Mouse (Mus musculus) embryonic facial prominence, embryonic 13.5 days (tissue): ENCODE measurements around the gene Golm1. TPM values are rescaled to one million over a fixed set of nuclear protein-coding genes. Genes with fewer than 3 reads are reported as not detected.

Experiments used
- ATAC-seq: fragments of 200-750 bp; cut with Nextera tagmentation; 2 replicates; pipeline ENCODE4 v1.8.0; 2017; ENCODE audit warnings: low read depth; ENCODE audit not compliant: insufficient number of reproducible peaks, insufficient read depth, low FRiP score, low TSS enrichment
- H3K27ac ChIP-seq: fragments of 300-500 bp; sonication (generic); 2 replicates; pipeline ENCODE4 v1.5.1; 2015; ENCODE audit warnings: moderate library complexity, mild to moderate bottlenecking, inconsistent platforms
- H3K27me3 ChIP-seq: fragments of 300-500 bp; sonication (generic); 2 replicates; pipeline ENCODE4 v1.6.1; 2015; ENCODE audit warnings: mild to moderate bottlenecking, inconsistent platforms
- H3K36me3 ChIP-seq: fragments of 300-500 bp; sonication (generic); 2 replicates; pipeline ENCODE4 v1.6.1; 2015; ENCODE audit warnings: mild to moderate bottlenecking, inconsistent platforms
- H3K4me1 ChIP-seq: fragments of 300-500 bp; sonication (generic); 2 replicates; pipeline ENCODE4 v1.6.1; 2015; ENCODE audit warnings: inconsistent platforms
- H3K4me2 ChIP-seq: fragments of 300-500 bp; sonication (generic); 2 replicates; pipeline ENCODE4 v1.6.1; 2015; ENCODE audit warnings: moderate library complexity, mild to moderate bottlenecking, inconsistent platforms
- H3K4me3 ChIP-seq: fragments of 300-500 bp; sonication (generic); 2 replicates; pipeline ENCODE4 v1.5.1; 2015; ENCODE audit warnings: mild to moderate bottlenecking, inconsistent platforms
- H3K9ac ChIP-seq: fragments of 300-500 bp; sonication (generic); 2 replicates; pipeline ENCODE4 v1.6.1; 2015; ENCODE audit warnings: mild to moderate bottlenecking, inconsistent platforms
- H3K9me3 ChIP-seq: fragments of 300-500 bp; sonication (generic); 2 replicates; pipeline ENCODE4 v1.6.1; 2016; ENCODE audit warnings: inconsistent platforms
- WGBS: fragments of 180-500 bp; shearing (Covaris S2); methylation state at CpG from one replicate; pipeline ENCODE4 v1.1.7; 2015; ENCODE audit warnings: mixed read lengths; 5-methylcytosine and 5-hydroxymethylcytosine counted together
- polyA plus RNA-seq: library from polyadenylated mRNA; unstranded; fragments of >200 nt; fragmentation: Nextera tagmentation; extraction: Ambion mirVana; gene quantifications from 2 replicates; pipeline ENCODE4 v1.2.1, GENCODE M21; 2015

Golm1 gene
- polyA plus RNA-seq, 1 experiment from 2014 or later, result 44.7 TPM

DNA sequence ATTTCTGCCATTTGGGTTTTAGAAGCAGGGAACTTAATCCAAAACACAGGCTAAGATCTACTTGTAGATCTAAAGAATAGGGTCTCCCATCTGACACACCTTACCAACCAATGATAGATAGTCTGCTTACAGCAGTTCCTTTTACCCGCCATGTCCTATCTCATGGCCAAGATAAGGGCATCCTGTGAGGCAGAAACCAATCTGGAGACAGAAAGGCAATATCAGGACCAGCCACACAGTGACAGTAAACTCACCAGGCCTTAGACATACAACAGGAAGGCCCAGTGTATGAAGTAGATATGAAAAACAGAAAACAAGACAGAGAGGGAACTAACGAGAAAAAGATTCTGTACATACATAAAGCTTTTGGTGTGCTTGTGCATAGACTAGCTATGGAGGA is 32.8 kb downstream of the Golm1 start:
- H3K4me3 ChIP-seq, result no peak overlapping the region
- no peak overlapping the region for H3K9ac ChIP-seq
- no peak overlapping the region for H3K27ac ChIP-seq
- H3K9me3 ChIP-seq, result no peaks in the 10 kb centered on the region
- H3K27me3 ChIP-seq, result no peaks in the 10 kb centered on the region
- H3K4me1 ChIP-seq, result peaks cover 9% of the 10 kb centered on the region; the same call in 1 of the 2 replicates
- H3K36me3 ChIP-seq, result peaks cover 56% of the 10 kb centered on the region
- no peak overlapping the region for H3K4me2 ChIP-seq
- ATAC-seq, result no peak
- WGBS, result 89% methylated on average over 2 of the region's 2 CpGs

GRCm38 (mm10) chr13:59640178-59640440 is 35.5 kb downstream of the Golm1 start:
- no peak overlapping the region for H3K4me3 ChIP-seq
- no peak overlapping the region for H3K9ac ChIP-seq
- peak; percentile 15; the same call in 1 of the 2 replicates for ATAC-seq
- H3K4me1 ChIP-seq, result no peaks in the 10 kb centered on the region
- H3K9me3 ChIP-seq, result no peaks in the 10 kb centered on the region
- peaks cover 65% of the 10 kb centered on the region for H3K36me3 ChIP-seq
- 88% methylated on average over 6 of the region's 6 CpGs for WGBS
- H3K27me3 ChIP-seq, result no peaks in the 10 kb centered on the region
- H3K27ac ChIP-seq, result no peak overlapping the region
- no peak overlapping the region for H3K4me2 ChIP-seq

DNA sequence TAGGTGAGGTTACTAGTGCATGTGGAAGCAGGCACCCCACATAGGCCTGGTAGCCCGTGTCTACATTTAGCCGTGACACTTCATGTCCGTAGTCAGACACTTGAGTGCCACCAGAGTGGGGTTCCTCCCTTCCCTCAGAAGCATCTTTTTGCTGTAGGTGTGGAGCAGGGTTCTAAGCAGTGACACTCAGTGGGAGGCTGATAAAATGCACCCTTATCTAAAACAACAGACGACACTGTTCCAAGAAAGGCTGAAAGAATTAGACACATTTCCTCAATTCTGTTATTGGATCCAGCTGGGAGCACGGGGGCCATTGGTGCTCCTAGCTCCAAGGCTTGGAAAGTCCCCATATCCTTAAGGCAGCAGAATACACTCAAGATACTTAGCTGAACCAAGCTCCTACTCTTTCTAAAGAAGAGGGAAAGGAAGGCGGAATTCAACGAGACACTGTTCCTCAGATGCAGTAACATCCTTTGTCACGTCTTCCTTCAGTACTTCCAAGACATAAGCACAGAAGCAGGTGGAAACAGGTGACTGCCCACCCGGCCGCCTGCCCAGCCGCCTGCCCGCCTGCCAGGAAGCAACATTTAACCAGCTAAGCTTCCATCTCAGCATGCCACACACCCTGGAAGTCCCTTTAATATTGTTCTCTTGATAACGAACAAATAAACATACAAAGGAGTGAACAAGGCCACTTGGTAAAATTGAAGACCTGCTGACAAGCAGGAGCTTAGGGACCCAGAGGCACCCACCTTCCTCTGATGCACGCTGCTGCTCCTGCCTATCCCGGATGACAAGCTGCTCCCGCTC is 36.0 kb downstream of the Golm1 start:
- Histone ChIP-seq H3K9me3 (no peaks in the 10 kb centered on the region), H3K9ac (no peak overlapping the region), H3K4me3 (no peak overlapping the region), H3K4me1 (no peaks in the 10 kb centered on the region), H3K4me2 (no peak overlapping the region), H3K27me3 (no peaks in the 10 kb centered on the region), H3K27ac (no peak overlapping the region), H3K36me3 (peaks cover 65% of the 10 kb centered on the region)
- no peak for ATAC-seq
- WGBS, result 82% methylated on average over 16 of the region's 16 CpGs

DNA sequence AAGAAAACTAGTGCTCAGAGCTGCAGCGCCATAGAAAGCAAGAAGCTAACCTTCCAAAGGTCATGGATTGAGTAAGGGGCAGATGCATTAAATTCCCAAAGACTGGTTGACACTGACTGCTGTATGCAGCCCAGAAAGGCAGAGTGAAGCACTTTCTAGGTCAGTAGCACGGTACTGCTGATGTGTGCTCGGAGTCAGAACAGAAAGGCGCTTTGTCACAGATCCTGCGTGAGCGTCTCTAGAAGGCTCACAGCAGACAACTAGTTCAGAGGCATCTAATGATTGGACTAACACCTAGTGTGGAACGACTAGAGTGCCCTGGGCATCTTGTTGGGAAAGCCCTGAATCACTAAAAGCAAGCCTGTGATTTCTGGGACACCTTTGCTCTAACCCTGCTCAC is 37.8 kb downstream of the Golm1 start:
- ATAC-seq, result no peak
- 89% methylated on average over 7 of the region's 7 CpGs for WGBS
- peaks cover 81% of the 10 kb centered on the region for H3K36me3 ChIP-seq

GRCm38 (mm10) chr13:59634637-59635036 is 41.0 kb downstream of the Golm1 start:
- 76% methylated on average over 5 of the region's 5 CpGs for WGBS
- H3K4me3 ChIP-seq, result no peak overlapping the region
- H3K27me3 ChIP-seq, result no peaks in the 10 kb centered on the region
- no peak for ATAC-seq
- H3K4me2 ChIP-seq, result no peak overlapping the region
- H3K9me3 ChIP-seq, result no peaks in the 10 kb centered on the region
- no peak overlapping the region for H3K9ac ChIP-seq
- no peaks in the 10 kb centered on the region for H3K4me1 ChIP-seq
- peaks cover 94% of the 10 kb centered on the region for H3K36me3 ChIP-seq
- H3K27ac ChIP-seq, result no peak overlapping the region

More for the DNA sequence above, 37.8 kb downstream of the Golm1 start:
- H3K4me1 ChIP-seq, result no peaks in the 10 kb centered on the region
- no peak overlapping the region for H3K27ac ChIP-seq
- H3K4me3 ChIP-seq, result no peak overlapping the region
- H3K9ac ChIP-seq, result no peak overlapping the region
- H3K9me3 ChIP-seq, result no peaks in the 10 kb centered on the region
- H3K4me2 ChIP-seq, result no peak overlapping the region
- no peaks in the 10 kb centered on the region for H3K27me3 ChIP-seq

DNA sequence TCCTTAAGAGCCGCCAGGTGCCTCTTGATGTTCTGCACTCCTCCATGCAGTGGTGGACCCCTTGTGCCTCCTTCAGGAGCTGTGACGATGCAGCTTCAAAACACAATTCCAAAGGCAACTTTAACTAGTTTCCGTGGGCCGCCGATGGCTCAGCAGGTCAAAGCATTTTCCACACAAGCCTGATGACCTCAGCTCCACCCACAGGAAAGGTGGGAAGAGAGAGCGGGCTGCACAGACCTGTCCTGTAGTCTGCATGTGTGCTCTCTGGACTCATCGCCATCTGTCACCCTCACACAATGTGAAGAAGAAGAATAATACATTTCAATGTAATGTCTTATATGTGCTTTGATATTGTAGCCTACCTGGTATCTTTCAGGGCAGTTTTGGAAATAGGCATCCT is 48.9 kb downstream of the Golm1 start:
- no peak for ATAC-seq
- Histone ChIP-seq H3K4me1 (no peaks in the 10 kb centered on the region), H3K27me3 (no peaks in the 10 kb centered on the region), H3K4me2 (no peak overlapping the region), H3K4me3 (no peak overlapping the region), H3K9me3 (no peaks in the 10 kb centered on the region), H3K9ac (no peak overlapping the region), H3K27ac (no peak overlapping the region), H3K36me3 (peaks cover 86% of the 10 kb centered on the region)
- WGBS, result 86% methylated on average over 7 of the region's 7 CpGs

GRCm38 (mm10) chr13:59624903-59625302 is 50.7 kb downstream of the Golm1 start:
- Histone ChIP-seq H3K9me3 (no peaks in the 10 kb centered on the region), H3K4me3 (no peak overlapping the region), H3K36me3 (peaks cover 86% of the 10 kb centered on the region), H3K9ac (no peak overlapping the region), H3K27me3 (no peaks in the 10 kb centered on the region), H3K27ac (no peak overlapping the region), H3K4me2 (no peak overlapping the region), H3K4me1 (no peaks in the 10 kb centered on the region)
- WGBS, result 71% methylated on average over 5 of the region's 5 CpGs
- ATAC-seq, result no peak

DNA sequence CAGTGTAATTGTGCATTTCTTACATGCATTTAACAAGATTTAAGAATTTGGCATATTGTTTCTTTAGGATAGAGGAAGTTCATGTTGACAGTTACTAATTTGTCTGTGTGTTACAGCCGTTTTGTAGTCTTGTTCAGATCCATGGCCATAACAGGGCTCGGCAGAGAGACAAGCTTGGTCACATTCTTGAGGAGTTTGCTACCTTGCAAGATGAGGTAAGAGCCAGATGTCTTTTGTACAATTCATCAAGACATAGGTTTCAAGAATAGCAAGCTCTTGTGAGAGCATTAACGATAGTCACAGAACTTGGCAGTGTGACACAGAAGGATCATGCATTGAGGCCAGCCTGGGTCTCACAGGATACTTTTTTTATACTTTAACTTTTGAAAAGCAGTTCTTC is 51.2 kb downstream of the Golm1 start:
- ATAC-seq, result no peak
- no peak overlapping the region for H3K4me3 ChIP-seq
- WGBS, result 75% methylated on average over 3 of the region's 3 CpGs

DNA sequence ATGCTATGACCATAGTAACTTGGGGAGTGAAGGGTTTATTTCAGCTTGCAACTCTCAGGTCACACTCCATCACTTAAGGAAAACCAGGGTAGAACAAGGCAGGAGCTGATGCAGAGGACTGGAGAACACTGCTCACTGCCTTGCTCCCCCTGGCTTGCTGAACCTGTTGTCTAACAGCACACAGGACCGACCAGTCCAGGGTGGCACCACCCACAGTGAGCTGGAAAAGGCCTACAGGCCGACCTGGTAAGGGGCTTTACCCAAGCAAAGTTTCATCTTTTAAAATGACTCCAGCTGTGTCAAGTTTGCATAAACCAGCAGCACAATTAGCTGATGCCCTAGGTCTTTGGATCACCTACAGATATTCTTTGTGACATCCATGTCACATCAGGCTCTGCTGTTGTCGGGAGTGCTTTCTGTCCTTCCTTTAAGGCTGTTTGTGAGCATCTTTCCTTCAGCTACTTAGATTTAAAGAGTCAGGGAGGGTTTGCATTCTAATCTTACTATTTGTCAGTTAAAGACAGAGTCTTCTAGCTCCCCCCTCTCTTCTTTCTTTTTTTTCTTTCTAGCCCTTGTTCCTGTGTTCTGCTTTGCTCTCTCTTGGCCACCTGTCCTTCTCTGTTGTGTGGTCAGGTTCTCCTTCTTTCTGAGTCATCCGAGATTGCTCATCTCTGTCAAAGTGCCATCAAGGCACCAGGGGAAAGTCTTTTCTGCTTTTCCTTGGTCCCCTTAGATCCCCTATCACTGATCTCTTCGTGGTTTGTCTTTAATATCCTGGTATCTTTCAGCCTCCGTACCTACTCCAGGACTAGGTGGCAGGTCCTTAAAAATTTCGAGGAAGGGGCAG is 53.7 kb downstream of the Golm1 start:
- Histone ChIP-seq H3K9me3 (no peaks in the 10 kb centered on the region), H3K4me3 (no peak overlapping the region), H3K9ac (no peak overlapping the region), H3K36me3 (peaks cover 81% of the 10 kb centered on the region), H3K27me3 (no peaks in the 10 kb centered on the region), H3K4me2 (no peak overlapping the region), H3K27ac (no peak overlapping the region), H3K4me1 (no peaks in the 10 kb centered on the region)
- no peak for ATAC-seq
- WGBS, result 82% methylated on average over 7 of the region's 7 CpGs

More for the DNA sequence above, 51.2 kb downstream of the Golm1 start:
- H3K27ac ChIP-seq, result no peak overlapping the region
- no peaks in the 10 kb centered on the region for H3K4me1 ChIP-seq
- H3K9ac ChIP-seq, result no peak overlapping the region
- no peak overlapping the region for H3K4me2 ChIP-seq
- peaks cover 83% of the 10 kb centered on the region for H3K36me3 ChIP-seq
- no peaks in the 10 kb centered on the region for H3K9me3 ChIP-seq
- no peaks in the 10 kb centered on the region for H3K27me3 ChIP-seq

GRCm38 (mm10) chr13:59618463-59618862 is 57.1 kb downstream of the Golm1 start:
- no peak for ATAC-seq
- Histone ChIP-seq H3K27ac (no peak overlapping the region), H3K4me2 (no peak overlapping the region), H3K36me3 (peaks cover 74% of the 10 kb centered on the region), H3K27me3 (no peaks in the 10 kb centered on the region), H3K9me3 (no peaks in the 10 kb centered on the region), H3K4me3 (no peak overlapping the region), H3K4me1 (no peaks in the 10 kb centered on the region), H3K9ac (no peak overlapping the region)
- 91% methylated on average over 6 of the region's 6 CpGs for WGBS

- H3K9me3 ChIP-seq, result no peaks in the 10 kb centered on the region
- no peak overlapping the region for H3K9ac ChIP-seq
- no peak overlapping the region for H3K4me3 ChIP-seq
- H3K4me2 ChIP-seq, result no peak overlapping the region
- no peak overlapping the region for H3K27ac ChIP-seq
- ATAC-seq, result no peak
- peaks cover 74% of the 10 kb centered on the region for H3K36me3 ChIP-seq
- WGBS, result 85% methylated on average over 4 of the region's 4 CpGs
- H3K4me1 ChIP-seq, result no peaks in the 10 kb centered on the region
- H3K27me3 ChIP-seq, result no peaks in the 10 kb centered on the region
Observed at GRCm38 (mm10) chr13:59615554-59615953, 60.1 kb downstream of the Golm1 start.

DNA sequence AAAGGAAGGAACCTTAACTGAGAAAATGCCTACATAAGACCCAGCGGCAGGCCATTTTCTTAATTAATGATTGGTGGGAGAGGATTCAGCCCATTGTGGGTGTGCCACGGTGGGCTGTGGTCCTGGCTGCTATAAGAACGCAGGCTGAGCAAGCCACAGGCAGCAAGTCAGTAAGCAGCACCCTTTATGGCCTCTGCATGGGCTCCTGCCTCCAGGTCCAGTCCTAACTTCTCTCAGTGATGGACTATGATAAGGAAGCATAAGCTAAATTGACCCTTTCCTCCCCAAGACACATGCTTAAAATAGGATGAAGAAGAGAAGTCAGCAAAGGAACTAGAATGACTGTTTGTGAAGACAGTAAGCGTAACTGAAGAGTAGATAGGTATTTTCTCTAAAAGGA is 60.5 kb downstream of the Golm1 start:
- Histone ChIP-seq H3K27me3 (no peaks in the 10 kb centered on the region), H3K36me3 (peaks cover 74% of the 10 kb centered on the region), H3K4me1 (no peaks in the 10 kb centered on the region), H3K4me2 (no peak overlapping the region), H3K9ac (no peak overlapping the region), H3K4me3 (no peak overlapping the region), H3K9me3 (no peaks in the 10 kb centered on the region), H3K27ac (no peak overlapping the region)
- ATAC-seq, result no peak
- WGBS, result 89% methylated on average over 4 of the region's 4 CpGs
